Mouse (Mus musculus) brain, adult 2 months (tissue): ENCODE results near the gene Adam15.
A peak's percentile ranks its signal among the peaks of the same experiment; 100 is the strongest.

Experiments used
- DNase-seq: peaks from one replicate; pipeline ENCODE4 v3.0.0; 2011; ENCODE audit warnings: low read depth, low spot score

Adam15 gene

DNA sequence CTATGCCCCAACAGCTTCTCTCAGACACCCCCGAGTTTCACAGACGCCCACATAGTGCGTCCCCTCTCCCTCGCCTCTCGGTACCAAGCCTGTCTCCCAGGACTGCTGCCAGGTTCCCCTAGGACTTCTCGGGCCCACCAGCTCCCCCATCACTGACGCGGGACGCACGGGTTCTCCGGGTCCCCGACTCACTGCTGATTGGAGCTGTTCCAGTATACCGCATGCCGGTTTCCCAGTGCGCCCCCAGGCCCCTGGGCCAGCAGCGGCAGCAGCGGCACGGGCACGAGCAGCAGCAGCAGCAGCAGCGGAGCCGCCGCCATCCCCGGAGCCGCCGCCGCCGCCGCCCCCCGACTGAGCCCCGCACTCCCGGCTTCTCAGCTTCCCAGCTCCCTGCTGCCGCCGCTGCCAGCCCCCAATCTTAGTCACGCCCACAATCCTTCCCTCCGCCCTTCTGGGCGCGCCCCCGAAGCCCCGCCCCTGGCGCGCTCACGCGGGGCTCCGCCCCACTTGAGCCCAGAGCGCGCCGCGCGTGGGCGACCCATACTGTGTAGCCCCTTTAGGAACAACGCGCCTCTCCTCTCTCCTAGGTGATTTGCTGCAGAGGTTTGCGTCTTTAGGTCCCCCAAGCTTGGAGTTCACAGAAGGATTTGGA, 27.2 kb downstream of the Adam15 start, which contains the start of gene Efna3:
Gene Efna3 (minus strand): TSS at position 452 of the 652 bp plus-strand sequence.
- DNase-seq, result peak; percentile 90

DNA sequence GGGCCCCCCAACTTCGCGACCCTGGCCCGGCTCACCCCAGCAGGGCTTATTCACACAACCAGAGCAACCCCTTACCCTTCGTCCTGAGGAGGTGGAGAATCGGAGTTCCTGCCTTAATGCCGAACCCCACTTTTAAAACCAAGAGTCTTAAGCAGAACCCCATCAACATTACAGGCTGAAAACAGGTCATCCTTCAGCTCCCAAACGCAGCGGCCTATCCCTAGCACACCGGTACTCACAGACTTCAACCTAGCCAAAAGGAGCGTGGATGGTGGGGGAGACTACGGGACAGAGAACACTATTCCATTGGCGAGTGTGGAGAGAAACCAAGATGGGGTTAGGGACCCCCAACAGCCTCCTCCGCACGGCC, 27.7 kb downstream of the Adam15 start:
- DNase-seq, result peak; percentile 47

- DNase-seq, result peak; percentile 65
Measured at GRCm38 (mm10) chr3:89321183-89322130, 28.3 kb downstream of the Adam15 start.

GRCm38 (mm10) chr3:89320581-89321182, 29.1 kb downstream of the Adam15 start:
- peak; percentile 62 for DNase-seq

GRCm38 (mm10) chr3:89319591-89320350, 30.0 kb downstream of the Adam15 start:
- DNase-seq, result peak; percentile 80

- DNase-seq, result no peak
Measured at GRCm38 (mm10) chr3:89318971-89319590, 30.7 kb downstream of the Adam15 start.

GRCm38 (mm10) chr3:89318316-89318715, 31.5 kb downstream of the Adam15 start:
- DNase-seq, result peak; percentile 48

DNA sequence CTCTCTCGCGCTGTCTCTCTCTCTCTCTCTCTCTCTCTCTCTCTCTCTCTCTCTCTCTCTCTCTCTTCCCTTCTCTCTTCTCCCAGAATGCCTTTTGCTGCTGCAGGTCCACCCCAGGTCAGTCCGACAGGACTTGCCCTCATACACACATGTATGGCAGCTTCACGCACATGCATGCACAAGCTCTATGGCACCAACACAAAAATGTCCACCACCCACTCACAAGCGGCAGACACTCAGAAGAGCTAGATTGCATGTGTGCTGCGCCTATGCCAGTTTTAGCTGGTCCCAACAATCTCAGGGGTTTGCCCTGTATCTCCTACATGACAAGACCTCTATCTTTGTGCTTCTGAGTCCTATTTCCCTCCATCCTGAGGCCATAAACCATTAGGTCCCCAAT, 32.5 kb downstream of the Adam15 start:
- DNase-seq, result peak; percentile 61

DNA sequence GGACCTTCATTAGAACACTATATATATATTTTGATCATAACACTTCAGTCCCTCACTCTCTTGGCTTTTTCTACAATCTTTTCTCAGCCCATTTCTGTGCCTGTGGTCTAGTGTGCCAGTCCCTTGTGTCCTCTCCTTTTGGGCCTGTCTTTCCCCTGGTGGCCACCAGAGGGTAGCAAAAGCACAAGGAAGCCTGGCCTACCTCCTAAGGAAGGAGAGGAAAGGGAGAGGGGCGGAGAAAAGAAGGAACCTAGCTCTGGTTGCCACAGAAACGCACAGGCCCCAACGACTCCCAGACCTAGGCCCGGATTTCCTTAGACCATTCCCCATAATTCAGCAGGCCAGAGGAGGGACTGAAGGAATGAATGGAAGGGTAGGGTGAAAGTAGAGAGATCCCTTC, 33.0 kb downstream of the Adam15 start:
- DNase-seq, result peak; percentile 94

DNA sequence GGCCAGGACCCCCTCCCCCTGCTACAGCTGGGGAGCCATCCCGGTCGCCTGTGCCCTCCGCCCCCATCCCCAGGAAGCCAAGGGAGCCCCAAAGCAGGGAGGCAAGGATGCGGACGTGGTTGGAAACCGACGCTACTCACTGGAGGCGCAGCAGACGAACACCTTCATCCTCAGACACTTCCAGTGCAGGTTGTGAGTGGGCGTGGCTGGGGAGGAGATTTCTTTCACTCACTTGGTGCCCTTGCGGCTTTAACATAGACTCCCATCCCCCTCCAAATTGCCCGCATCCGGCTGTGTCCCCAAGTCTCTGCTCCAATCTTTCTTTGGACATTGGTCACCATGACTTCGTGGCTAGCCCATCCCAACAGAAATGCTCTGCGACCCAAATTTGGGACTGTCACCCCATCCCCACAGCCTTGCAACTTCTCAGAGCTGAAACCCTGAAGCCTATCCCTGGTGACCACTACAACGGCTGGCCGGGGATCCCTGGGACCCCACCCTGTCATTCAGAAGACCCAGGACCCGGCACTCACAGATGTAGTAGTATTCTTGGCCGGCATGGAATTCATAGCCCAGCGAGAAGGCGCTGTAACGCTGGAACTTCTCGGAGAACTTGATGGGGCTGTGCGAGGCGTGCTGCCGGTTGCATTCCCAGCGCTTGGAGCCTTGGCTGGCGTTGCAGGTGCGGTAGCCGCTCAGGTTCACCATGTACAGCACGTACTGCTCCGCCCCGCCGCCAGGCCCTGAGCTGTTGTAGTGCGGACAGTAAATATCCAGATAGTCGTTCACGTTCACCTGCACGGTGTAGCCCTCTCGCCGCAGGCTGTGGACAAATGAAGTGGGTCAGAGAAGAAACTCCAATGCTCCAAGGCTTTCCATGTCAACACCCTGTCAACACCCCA, 33.6 kb downstream of the Adam15 start:
- peak; percentile 33 for DNase-seq

DNA sequence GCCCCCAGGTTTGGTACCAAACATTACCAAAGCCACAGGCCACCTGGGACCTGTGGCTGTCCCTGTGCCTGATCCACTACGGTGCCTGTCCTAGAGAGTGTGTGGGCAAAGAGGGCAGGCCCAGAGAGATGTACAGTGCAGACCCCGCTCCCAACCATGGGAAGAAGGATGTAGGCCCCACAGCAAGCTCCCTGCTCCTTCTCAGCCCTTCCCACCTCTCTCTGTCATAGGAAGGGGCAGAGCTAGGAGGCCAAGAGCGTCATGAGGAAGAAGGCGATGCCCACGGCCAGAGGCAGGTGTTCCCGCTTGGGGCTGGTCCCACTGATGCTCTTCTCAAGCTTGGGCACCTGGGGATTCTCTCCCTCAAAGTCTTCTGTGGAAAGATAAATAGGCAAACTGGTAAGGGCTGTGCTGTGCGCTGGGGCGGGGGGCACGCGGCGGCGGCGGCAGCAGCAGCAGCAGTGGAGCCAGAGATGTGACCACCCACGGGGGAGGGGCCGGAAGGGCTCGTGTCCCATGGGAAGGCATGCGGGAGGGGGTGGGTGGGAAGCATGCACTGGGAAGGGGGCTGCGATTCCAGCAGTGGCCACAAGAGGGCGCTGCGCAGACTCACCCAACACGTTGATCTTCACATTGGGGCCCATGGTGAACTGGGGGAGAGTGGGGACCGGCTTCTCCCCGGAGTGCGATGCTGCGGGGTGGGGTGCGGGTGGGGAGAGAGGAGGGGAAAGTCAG, 34.4 kb downstream of the Adam15 start:
- peak; percentile 87 for DNase-seq

GRCm38 (mm10) chr3:89314791-89315190, 35.0 kb downstream of the Adam15 start:
- no peak for DNase-seq

DNA sequence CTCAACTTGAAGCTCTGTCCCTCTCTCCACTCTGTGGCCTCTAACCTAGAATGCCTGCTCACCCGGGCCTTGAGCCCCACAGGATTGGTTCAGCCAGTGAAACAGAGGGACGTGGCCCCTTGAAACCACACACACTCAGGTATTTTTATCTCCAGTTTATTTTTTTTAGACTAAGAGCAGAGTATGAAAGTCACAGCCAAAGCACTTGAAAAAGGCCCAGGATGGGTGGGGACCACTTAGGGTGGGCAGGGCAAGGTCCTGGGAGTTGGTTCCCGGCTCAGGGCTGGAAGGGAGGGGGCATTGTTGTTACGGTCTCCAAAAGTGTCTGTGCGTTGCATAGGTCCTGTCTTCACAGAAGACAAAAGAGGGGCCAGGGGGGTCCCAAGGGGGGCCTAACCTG, 35.5 kb downstream of the Adam15 start:
- DNase-seq, result no peak

- peak; percentile 80 for DNase-seq
Measured at GRCm38 (mm10) chr3:89308089-89308488, 41.7 kb downstream of the Adam15 start.

DNA sequence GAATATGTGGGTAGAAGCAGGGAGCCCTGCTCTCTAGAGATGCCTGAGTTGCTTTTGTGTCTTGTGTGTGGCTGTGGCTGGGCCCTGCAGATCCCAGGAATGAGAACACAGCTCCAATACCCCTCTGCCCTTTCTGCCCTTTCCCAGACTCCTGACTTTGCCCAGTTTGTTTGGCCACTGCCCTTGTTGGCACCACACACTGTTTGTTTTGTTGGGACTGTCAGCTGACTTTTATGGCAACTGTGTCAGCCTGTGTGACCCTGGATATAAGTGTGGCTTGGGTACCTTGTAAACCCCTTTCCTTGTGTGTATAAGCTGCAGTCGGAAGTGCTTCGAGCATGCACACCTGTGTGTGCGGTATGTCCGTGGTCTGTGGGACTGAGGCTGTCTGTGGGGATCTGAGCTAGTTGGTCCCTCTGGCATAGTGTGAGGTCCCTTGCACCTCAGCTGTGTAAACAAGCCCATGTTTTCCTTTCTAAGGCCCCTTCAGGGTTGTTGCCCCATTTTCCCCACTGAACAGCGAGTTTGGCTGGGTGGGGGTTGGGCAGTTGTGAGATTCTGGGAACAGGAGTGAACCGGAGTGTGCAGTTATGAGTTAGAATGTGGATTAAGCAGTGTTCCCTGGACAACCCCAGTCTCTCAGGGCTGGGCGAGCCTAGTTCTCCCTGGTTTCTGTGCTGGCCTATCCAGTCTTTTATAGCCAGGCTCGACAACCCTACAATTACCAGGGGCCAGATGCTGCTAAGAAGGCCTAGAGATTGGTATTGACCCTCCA, 44.1 kb downstream of the Adam15 start:
- no peak for DNase-seq

DNA sequence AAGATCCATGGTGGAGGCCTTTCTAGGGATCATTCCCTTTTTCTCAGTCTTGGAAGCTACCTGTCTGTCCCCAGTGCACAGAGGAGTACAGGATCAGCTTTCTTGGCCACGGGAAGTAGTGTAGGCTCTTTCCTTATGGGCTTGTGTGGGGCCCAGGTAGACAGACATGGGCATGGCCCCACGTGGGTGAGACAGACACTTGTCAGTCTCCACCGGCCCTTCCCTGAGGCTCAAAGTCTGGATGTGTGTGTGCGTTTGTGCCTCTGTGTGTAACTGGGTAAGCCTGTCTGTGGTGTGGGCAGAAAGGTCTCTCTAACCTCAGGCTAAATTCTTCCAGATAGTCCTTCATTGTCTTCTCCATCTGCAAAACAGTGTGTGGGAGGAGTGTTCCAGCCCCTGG, 44.7 kb downstream of the Adam15 start:
- no peak for DNase-seq

DNA sequence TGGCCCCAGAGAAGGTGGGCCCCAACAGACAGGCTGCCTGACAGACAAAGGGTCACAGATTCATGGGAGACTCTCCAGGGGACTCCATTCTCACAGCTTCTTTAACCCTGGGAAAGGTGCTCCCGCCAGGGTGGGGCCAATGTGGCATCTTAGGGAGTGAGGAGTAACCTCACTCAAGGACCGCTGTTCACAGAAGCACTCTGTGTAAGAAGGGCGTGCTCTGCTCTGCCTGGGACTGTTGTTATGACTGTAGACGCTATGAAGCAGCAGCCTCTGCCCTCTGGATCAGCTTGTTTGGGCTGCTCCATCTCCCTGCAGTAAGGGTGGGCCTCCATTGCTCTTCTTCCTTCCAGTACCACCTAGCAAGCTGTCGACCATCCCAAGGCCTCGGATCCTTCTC, 45.4 kb downstream of the Adam15 start:
- no peak for DNase-seq

DNA sequence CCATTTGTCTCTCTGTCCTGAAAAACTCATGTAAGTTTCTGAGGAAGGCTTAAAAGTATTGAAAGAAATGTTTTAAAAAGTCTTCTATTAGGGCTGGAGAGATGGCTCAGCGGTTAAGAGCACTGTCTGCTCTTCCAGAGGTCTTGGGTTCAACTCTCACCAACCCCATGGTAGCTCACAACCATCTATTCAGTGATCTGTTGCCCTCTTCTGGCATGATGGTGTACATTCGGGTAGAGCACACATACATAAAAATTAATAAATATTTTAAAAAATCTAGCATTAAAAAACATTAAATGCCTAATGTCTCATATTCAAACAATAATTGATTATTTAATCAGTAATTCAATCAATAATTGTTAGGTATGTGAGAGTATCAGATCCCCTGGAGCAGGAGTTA, 49.3 kb downstream of the Adam15 start:
- DNase-seq, result no peak

- DNase-seq, result no peak
Measured at GRCm38 (mm10) chr3:89300071-89300470, 49.7 kb downstream of the Adam15 start.
